Mouse (Mus musculus) thymus, postnatal 0 days (tissue): ENCODE results near the gene Olfr710. TPM values are rescaled to one million over a fixed set of nuclear protein-coding genes. Genes with fewer than 3 reads are reported as not detected.
"Not testable (repeated sequence)": the region's sequence is repeated elsewhere in the genome, so short reads cannot be mapped to it uniquely, and the experiment has no call there.

Experiments
- DNase-seq: peaks from one replicate; pipeline ENCODE4 v3.0.0-alpha.2; 2015; ENCODE audit warnings: low spot score
- polyA plus RNA-seq: library from polyadenylated mRNA; unstranded; fragments of >200 nt; fragmentation: Nextera tagmentation; extraction: Ambion mirVana; gene quantifications from 2 replicates; pipeline ENCODE4 v1.2.1, GENCODE M21; 2015

Olfr710 gene
- not detected in 2 replicates for polyA plus RNA-seq

DNA sequence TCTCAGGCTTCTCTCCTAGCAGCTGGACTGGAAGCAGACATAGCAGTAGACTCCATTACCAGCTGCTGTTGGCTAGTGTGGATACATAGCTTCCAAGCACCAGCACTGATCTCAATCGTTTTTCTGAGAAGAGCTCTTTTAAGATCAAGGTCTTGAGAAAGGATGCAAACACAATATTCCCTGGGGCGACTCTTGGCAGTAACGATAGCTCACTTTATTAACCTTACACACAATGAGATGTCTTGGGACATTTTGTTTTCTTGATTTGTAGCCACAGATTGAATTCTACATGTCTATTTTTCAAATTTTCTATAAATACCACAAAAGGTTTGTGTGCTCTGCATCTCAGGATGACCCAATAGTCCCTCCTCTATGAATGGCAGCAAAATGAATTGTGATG is at the start of gene Olfr710:
Gene Olfr710 (minus strand): TSS at position 101 of the 400 bp plus-strand sequence.
- no peak for DNase-seq

DNA sequence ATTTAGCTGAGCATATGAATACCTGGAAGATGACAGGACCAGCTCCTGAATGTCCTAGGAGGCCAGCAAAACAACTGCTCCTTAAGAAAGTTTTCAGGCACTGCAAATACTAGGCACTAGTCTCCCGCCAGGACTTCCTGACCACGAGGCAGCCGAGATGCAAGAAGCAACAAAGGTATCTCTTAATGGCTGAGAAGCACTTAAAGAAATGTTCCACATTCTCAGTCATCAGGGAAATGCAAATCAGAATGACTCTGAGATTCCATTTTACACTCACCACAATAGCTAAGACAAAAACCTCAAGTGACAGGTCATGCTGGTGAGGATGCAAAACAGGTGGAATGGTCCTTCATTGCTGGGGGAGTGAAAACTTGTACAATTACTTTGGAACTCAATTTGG is 37.1 kb upstream of the Olfr710 start:
- no peak for DNase-seq

DNA sequence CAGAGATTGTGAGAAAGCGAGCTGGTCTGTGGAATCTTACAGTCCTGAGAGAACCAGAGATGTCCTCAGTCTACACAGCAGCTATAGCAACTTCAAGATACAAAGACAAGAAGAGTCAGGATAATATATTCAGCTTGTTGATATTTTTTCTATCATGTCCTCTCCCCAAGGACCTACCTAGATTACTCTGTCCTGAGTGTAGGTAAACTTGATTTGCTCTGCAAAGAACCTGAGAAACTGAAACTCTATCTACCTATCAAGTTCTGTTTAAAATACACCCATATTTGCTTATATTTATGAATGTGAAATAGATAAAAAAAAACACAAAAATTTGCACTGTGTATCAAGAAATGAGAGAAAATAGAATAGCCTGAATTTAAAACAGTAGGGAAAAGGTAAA is 27.2 kb upstream of the Olfr710 start, which contains the start of gene Olfr711:
Gene Olfr711 (minus strand): TSS at position 101 of the 400 bp plus-strand sequence.
- DNase-seq, result no peak

DNA sequence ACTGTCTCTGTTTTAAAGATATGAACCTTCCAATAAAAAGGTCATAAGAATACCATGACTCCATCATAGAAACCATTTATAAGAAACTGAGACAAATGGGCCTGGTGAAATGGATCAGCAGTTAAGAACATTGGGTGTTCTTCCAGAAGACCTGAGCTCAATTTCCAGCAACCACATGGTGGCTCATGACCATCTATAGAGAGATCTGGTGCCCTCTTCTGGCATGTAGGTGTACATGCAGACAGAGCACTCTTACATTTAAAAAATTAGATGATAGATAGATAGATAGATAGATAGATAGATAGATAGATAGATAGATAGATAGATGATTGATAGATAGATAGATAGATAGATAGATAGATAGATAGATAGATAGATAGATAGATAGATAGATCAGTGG is 19.4 kb upstream of the Olfr710 start:
- peak; percentile 10 for DNase-seq

DNA sequence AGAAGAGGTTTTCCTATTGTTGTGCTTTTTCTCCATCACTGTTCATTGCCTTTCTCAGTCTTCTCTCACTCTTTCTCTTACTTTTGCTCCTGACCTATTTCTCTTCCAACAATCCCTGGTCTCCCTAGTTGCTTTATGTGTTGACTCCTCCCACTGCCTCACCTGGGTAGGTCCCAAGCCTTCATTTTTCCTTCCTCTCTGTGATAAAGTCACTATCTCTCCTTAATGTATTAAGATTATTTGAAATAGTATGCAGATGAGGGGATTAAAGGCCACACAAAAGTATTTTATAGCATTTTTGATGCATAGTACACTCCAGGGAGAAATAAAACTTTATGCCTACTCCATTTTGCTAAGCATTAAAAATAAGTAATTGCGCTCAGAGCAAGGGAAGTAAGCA is 15.7 kb upstream of the Olfr710 start, which contains the start of gene Olfr6:
Gene Olfr6 (minus strand): TSS at position 101 of the 400 bp plus-strand sequence.
- DNase-seq, result no peak

DNA sequence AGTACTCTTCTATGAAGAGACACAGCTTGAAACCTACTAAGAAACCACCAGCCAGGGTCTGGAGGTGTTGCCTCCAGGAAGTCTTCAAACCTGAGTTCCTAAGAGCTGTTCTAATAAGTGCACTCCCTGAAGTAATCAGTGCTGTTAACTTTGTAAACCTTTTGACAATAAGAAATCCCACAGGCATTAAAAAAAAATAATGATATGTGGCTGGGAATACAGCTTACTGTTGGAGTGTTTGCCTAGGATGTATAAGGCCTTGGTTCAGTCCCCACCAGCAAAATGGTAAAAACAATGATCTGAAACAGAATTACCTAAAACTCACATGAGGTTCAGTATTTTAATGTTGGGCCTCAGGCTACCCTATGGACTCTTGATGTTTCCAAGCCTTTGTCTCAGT is 16.0 kb downstream of the Olfr710 start, which contains the start of gene Olfr709-ps1:
Gene Olfr709-ps1 (minus strand): TSS at position 101 of the 400 bp plus-strand sequence.
- no peak for DNase-seq

DNA sequence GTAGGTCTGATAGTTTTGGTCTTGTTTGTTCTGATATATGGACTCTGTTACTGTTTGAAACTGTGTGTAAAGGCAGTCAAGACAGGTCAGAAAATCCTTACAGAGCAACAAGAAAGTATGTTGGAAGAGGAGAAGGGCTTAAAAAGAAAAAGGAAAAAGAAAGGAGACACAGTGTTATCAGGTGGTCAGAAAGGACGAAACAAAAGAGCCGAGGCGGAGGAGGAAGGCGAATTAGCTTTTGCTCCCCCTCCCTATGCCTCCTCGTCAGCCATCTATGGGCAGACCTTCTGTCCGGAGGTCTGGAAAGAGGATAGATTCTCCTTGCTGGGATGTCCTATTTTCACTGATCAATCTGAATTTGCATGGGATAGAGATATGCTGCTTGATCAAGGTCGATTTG is 27.2 kb downstream of the Olfr710 start:
- DNase-seq, result not testable (repeated sequence)

DNA sequence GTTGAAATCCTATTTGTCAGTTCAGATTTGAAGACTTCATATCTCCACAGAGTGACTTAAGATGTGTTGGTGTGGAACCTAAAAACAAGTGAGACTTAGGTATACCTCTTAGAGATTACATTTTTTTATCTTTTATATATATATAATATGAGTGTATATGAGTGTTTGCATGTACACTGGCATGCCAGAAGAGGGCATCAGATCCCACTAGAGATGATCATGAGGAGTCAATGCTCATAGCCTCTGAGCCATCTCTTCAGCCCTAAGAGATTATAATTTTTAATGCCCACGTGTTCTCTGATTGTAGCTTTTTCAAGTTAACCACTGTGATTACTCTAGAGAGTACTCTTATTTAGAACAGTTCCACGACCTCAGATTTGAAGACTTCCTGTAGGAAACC is 40.4 kb downstream of the Olfr710 start, which contains the start of gene Olfr1532-ps1:
Gene Olfr1532-ps1 (plus strand): TSS at position 326 of the 400 bp plus-strand sequence.
- no peak for DNase-seq

DNA sequence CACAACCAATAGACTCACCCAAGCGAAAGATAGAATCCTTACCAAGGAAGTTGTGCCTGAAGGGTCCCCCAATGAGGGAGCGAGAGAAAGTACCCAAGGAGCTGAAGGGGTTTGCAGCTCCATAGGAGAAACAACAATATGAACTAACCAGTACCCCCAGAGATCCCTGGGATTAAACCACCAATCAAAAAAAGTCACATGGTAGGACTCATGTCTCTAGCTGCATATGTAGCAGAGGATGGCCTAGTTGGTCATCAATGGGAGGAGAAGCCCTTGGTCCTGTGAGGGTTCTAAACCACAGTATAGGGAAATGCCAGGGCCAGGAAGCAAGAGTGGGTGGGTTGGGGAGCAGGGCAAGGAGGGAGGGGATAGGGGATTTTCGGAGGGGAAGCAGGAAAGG is 47.0 kb downstream of the Olfr710 start, which contains the start of gene Olfr707:
Gene Olfr707 (minus strand): TSS at position 101 of the 400 bp plus-strand sequence.
- DNase-seq, result not testable (repeated sequence)

Other genes with a start within 250 kb of the Olfr710 start
- gene Olfr695, start 231.9 kb downstream of the Olfr710 start, polyA plus RNA-seq, result not detected in 2 replicates
- not detected in 2 replicates for gene Olfr697, start 205.9 kb downstream of the Olfr710 start, polyA plus RNA-seq
- not detected in 2 replicates for gene Olfr698, start 192.9 kb downstream of the Olfr710 start, polyA plus RNA-seq
- not detected in 2 replicates for gene Olfr699, start 155.1 kb downstream of the Olfr710 start, polyA plus RNA-seq
- not detected in 2 replicates for gene Olfr700, start 139.5 kb downstream of the Olfr710 start, polyA plus RNA-seq
- gene Olfr701, start 134.2 kb downstream of the Olfr710 start, polyA plus RNA-seq, result not detected in 2 replicates
- not detected in 2 replicates for gene Olfr702, start 114.4 kb downstream of the Olfr710 start, polyA plus RNA-seq
- gene Olfr703, start 105.0 kb downstream of the Olfr710 start, polyA plus RNA-seq, result not detected in 2 replicates
- gene Olfr704, start 85.1 kb downstream of the Olfr710 start, polyA plus RNA-seq, result not detected in 2 replicates
- not detected in 2 replicates for gene Olfr705, start 71.4 kb downstream of the Olfr710 start, polyA plus RNA-seq
- not detected in 2 replicates for gene Olfr706, start 60.1 kb downstream of the Olfr710 start, polyA plus RNA-seq
- not detected in 2 replicates for gene Olfr707, start 47.1 kb downstream of the Olfr710 start, polyA plus RNA-seq
- gene Olfr1532-ps1, start 40.3 kb downstream of the Olfr710 start, polyA plus RNA-seq, result not detected in 2 replicates
- not detected in 2 replicates for gene Olfr709-ps1, start 16.1 kb downstream of the Olfr710 start, polyA plus RNA-seq
- gene Olfr6, start 15.6 kb upstream of the Olfr710 start, polyA plus RNA-seq, result not detected in 2 replicates
- gene Olfr711, start 27.1 kb upstream of the Olfr710 start, polyA plus RNA-seq, result not detected in 2 replicates
- not detected in 2 replicates for gene Olfr2, start 57.8 kb upstream of the Olfr710 start, polyA plus RNA-seq
- 0.03 TPM in 1 of 2 replicates, not detected in the other for gene Olfr713, start 82.9 kb upstream of the Olfr710 start, polyA plus RNA-seq
- gene Olfr714, start 122.7 kb upstream of the Olfr710 start, polyA plus RNA-seq, result not detected in 2 replicates
- not detected in 2 replicates for gene Olfr17, start 144.9 kb upstream of the Olfr710 start, polyA plus RNA-seq
- gene Olfr715b, start 162.1 kb upstream of the Olfr710 start, polyA plus RNA-seq, result not detected in 2 replicates
- gene Olfr715, start 182.8 kb upstream of the Olfr710 start, polyA plus RNA-seq, result not detected in 2 replicates
- gene Olfr716, start 190.0 kb upstream of the Olfr710 start, polyA plus RNA-seq, result not detected in 2 replicates
- gene Nlrp14, start 218.7 kb upstream of the Olfr710 start, polyA plus RNA-seq, result 0.09 TPM in 1 of 2 replicates, not detected in the other